Mouse (Mus musculus): ENCODE data around the gene Zg16.

Zg16 gene

GRCm38 (mm10) chr7:127073221-127073620, 13.9 kb downstream of the Zg16 start:
- DNase-seq (ENCODE audit: low spot score in 2 of 2), result no peak

GRCm38 (mm10) chr7:127070871-127071413, 16.2 kb downstream of the Zg16 start:
- DNase-seq (ENCODE audit: low spot score in 2 of 2), result no peak

GRCm38 (mm10) chr7:127066317-127066716, 20.8 kb downstream of the Zg16 start:
- DNase-seq (ENCODE audit: low spot score in 2 of 2), result no peak

GRCm38 (mm10) chr7:127065538-127065937, 21.6 kb downstream of the Zg16 start:
- DNase-seq (ENCODE audit: low spot score in 2 of 2), result no peak

GRCm38 (mm10) chr7:127055026-127055585, 32.0 kb downstream of the Zg16 start:
- no peak for DNase-seq (ENCODE audit: low spot score in 2 of 2)

GRCm38 (mm10) chr7:127041851-127042672, 45.1 kb downstream of the Zg16 start, which contains the start of gene Kif22:
TSS of gene Kif22 (minus strand) at chr7:127042471.
- peak; percentile 80 to 85 for DNase-seq (ENCODE audit: low spot score in 2 of 2)

GRCm38 (mm10) chr7:127031244-127031643, 55.9 kb downstream of the Zg16 start:
- no peak for DNase-seq (ENCODE audit: low spot score in 2 of 2)

GRCm38 (mm10) chr7:127030172-127030571, 57.0 kb downstream of the Zg16 start:
- no peak for DNase-seq (ENCODE audit: low spot score in 2 of 2)

GRCm38 (mm10) chr7:127027885-127028284, 59.2 kb downstream of the Zg16 start:
- no peak for DNase-seq (ENCODE audit: low spot score in 2 of 2)

GRCm38 (mm10) chr7:127026984-127027726, 60.0 kb downstream of the Zg16 start, which contains the start of gene Maz:
TSS of gene Maz (minus strand) at chr7:127027037.
- peak; percentile 98 to 99 for DNase-seq (ENCODE audit: low spot score in 2 of 2)

GRCm38 (mm10) chr7:127026616-127026983, 60.5 kb downstream of the Zg16 start:
- DNase-seq (ENCODE audit: low spot score in 2 of 2), result no peak

- DNase-seq (ENCODE audit: low spot score in 2 of 2), result no peak
Observed at GRCm38 (mm10) chr7:127026161-127026600, 60.9 kb downstream of the Zg16 start.

- DNase-seq (ENCODE audit: low spot score in 2 of 2), result no peak
Observed at GRCm38 (mm10) chr7:127025556-127026160, 61.5 kb downstream of the Zg16 start.

- DNase-seq (ENCODE audit: low spot score in 2 of 2), result peak; percentile 66 to 69
Observed at GRCm38 (mm10) chr7:127024755-127025555, 62.2 kb downstream of the Zg16 start.

GRCm38 (mm10) chr7:127023896-127024690, 63.0 kb downstream of the Zg16 start:
- DNase-seq (ENCODE audit: low spot score in 2 of 2), result no peak

GRCm38 (mm10) chr7:127023272-127023691, 63.8 kb downstream of the Zg16 start:
- DNase-seq (ENCODE audit: low spot score in 2 of 2), result no peak

- no peak for DNase-seq (ENCODE audit: low spot score in 2 of 2)
Observed at GRCm38 (mm10) chr7:127022528-127023271, 64.4 kb downstream of the Zg16 start.

GRCm38 (mm10) chr7:127021563-127022527, 65.3 kb downstream of the Zg16 start:
- no peak for DNase-seq (ENCODE audit: low spot score in 2 of 2)
